Mouse (Mus musculus): Measurements from ENCODE around the gene 0610040J01Rik. TPM values are rescaled to one million over a fixed set of nuclear protein-coding genes. Genes with fewer than 3 reads are reported as not detected.

0610040J01Rik gene
- total RNA-seq, 1 experiment from 2014 or later = 0.15 TPM

Other genes with a start within 250 kb of the 0610040J01Rik start
- not detected in 2 replicates for gene Nwd2, start 163.3 kb upstream of the 0610040J01Rik start, total RNA-seq (2021)
- gene Rell1, start 156.5 kb downstream of the 0610040J01Rik start, total RNA-seq (2021) = 47.8 and 50.3 TPM in 2 replicates